Mouse (Mus musculus): ENCODE results near the gene Svopl.

Gene Svopl

DNA sequence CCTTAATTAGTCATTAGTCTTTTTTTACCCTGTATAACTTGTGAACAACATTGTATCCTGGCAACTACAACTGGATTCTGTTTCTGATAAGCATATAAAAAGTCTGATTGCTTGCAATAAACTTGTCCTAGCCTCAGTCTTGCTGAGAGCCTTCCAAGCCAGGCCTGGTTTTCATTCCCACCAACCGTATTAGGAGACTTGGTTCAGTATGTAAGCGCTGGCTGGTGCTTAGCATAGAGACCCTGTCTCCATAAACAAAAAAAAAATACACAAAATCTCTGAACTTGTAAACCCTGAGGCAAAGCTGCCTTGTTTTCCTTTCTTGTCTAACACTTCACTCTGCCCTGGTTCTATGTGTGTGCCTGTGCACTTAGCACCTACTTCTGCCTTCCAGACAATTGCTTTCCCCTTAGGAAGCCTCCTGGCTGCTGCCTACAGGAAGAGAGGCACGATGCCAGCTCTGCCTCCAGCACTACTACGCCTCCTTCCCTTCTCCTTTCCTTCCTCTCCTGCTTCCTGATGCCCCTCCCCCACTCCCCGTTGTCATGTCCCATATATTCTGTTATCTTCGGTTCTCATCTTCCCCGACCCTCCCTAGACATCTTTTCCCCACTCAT, 14.8 kb downstream of the Svopl start:
- DNase-seq (ENCODE audit: low read depth, low spot score) = no peak

DNA sequence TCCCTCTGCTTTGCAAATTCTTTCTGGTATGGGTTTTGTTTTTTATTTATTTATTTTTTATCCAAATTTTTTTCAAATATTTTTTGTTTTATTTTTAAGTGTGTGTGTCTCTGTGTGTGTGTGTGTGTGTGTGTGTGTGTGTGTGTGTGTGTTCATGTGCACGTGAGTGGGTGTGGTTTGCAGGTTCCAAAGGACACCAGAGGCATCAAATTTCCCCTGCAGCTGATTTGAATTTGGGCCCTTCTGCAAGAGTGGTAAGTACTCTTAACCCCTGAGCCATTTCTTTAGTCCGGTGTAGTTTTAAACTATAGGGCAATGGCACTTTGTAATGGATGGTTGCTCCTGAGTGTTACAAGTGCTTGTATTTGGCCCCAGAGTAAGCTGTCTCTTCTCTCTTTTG, 18.6 kb downstream of the Svopl start:
- DNase-seq (ENCODE audit: low read depth, low spot score) = no peak

GRCm38 (mm10) chr6:38027771-38028170, 19.0 kb downstream of the Svopl start:
- DNase-seq (ENCODE audit: low read depth, low spot score) = no peak

GRCm38 (mm10) chr6:38023284-38023683, 23.5 kb downstream of the Svopl start:
- DNase-seq (ENCODE audit: low read depth, low spot score) = no peak

DNA sequence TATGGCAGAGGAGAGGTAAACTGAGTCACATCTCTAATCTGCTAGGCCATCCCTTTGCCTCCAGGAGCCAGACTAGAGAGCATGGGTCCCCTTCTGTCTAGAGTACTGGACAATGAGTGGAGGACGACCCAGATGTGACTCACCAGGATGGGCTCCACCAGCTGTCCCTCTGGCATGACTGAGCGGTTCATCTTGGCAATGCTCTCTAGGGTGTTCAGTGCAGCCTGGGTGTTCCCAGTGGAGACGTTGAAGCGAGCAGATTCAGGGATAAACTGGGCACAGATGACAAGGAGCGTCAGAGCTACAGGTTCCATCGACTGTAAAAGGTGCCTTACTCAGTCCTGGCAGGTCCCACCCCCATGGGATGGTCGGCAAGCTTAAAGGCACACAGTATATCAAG, 25.4 kb downstream of the Svopl start:
- no peak for DNase-seq (ENCODE audit: low read depth, low spot score)

- DNase-seq (ENCODE audit: low read depth, low spot score) = no peak
Observed at GRCm38 (mm10) chr6:38012829-38013228, 34.0 kb downstream of the Svopl start.

GRCm38 (mm10) chr6:38007459-38007858, 39.3 kb downstream of the Svopl start:
- peak; percentile 87 for DNase-seq (ENCODE audit: low read depth, low spot score)

DNA sequence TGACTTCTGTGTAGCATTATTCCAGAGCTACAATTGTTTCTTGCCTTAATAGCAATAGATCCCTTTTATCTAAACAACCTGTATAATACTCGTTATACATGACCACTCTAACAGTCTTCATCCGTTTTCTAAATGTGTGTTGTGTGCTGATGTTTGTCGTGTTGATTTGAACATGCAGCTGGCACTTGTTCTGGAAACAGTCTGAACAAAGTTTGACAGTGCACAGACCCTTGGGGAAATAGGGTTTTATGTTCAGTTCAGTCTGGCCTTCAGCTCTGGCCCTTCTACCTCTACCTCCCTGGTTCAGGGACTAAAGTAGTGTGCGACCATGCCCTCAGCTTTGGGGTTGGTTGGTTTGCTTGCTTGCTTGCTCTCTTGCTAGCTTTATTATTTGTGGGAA, 79.4 kb downstream of the Svopl start:
- no peak for DNase-seq (ENCODE audit: low read depth, low spot score)

DNA sequence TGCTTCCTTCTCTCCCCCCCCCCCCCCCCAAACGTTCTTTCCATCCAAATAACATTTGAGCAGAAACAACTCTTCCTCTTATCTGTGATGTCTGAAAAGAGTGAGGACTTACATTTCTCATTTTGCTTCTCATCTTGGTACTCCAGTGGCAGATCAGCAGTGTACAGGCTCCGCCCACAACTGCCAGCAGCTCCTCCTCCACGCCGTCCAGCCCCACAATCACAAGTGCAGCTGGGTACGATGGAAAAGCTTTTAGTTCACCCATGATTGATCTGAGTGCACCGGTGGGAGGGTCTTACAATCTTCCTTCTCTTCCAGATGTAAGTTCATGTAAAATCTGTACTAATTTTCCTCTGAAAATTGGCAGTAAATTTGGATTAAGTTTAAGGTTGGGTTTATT, 95.5 kb downstream of the Svopl start:
- peak; percentile 51 for DNase-seq (ENCODE audit: low read depth, low spot score)

- peak; percentile 94 for DNase-seq (ENCODE audit: low read depth, low spot score)
Observed at GRCm38 (mm10) chr6:37936498-37936897, 110.3 kb downstream of the Svopl start.

Data from ES-CJ7 (cell line).